9 mouse cellular contexts compared by ENCODE assay signal in genomic region chr2:74686301-74686987, GRCm38 (mm10). TPM values are rescaled to one million over a fixed set of nuclear protein-coding genes. Genes with fewer than 3 reads are reported as not detected.
DNase-seq lines count a peak whose midpoint lies in the region; ATAC-seq and TF ChIP-seq lines count a peak whose summit lies in the region.
"Had no signal": no experiment of that assay in that cellular context is flagged by ENCODE, and none has a peak within 500 bp of the region (broad histone marks: within the 10 kb centered on the region; RNA-seq: fewer than 3 reads in every experiment).

No protein-coding gene starts in this region.

- no peak overlapping the region for H3K4me2 ChIP-seq in intestine, postnatal 0 days (replicated peaks; ENCODE audit: low read depth)
- H3K4me2 ChIP-seq in liver, embryonic 14.5 days (ENCODE audit: low read depth), result no peak overlapping the region

- no peaks in the 10 kb centered on the region for H3K36me3 ChIP-seq in intestine, postnatal 0 days (ENCODE audit: control insufficient read depth, insufficient read depth)
- no peaks in the 10 kb centered on the region for H3K36me3 ChIP-seq in liver, embryonic 14.5 days (replicated peaks; ENCODE audit: control insufficient read depth, insufficient read depth, low read depth)

- ATAC-seq in intestine, postnatal 0 days, result no peak
- ATAC-seq in liver, embryonic 14.5 days (ENCODE audit: insufficient read depth), result no peak

- no peak for TF ChIP-seq EP300 in liver, embryonic 14.5 days (IDR thresholded peaks at IDR 0.05; ENCODE audit: low read depth)

- no peaks in the 10 kb centered on the region for H3K9me3 ChIP-seq in intestine, postnatal 0 days (ENCODE audit: control insufficient read depth)
- no peaks in the 10 kb centered on the region for H3K9me3 ChIP-seq in liver, embryonic 14.5 days (ENCODE audit: control insufficient read depth, low read length)

- no peak overlapping the region for H3K4me3 ChIP-seq in intestine, postnatal 0 days (ENCODE audit: low read depth, low read length)
- H3K4me3 ChIP-seq in liver, embryonic 14.5 days (ENCODE audit: insufficient read depth in 1 of 2, low read depth in 2 of 2, low read length in 2 of 2), result no peak overlapping the region

- H3K27me3 ChIP-seq in intestine, postnatal 0 days (replicated peaks; ENCODE audit: control insufficient read depth, insufficient read depth, low read length), result peaks cover 97% of the 10 kb centered on the region
- H3K27me3 ChIP-seq in liver, embryonic 14.5 days (ENCODE audit: control insufficient read depth, insufficient read depth, low read length), result peaks cover 97% of the 10 kb centered on the region

- 8% methylated on average over 17 of the region's 17 CpGs for WGBS in intestine, postnatal 0 days
- WGBS in liver, embryonic 14.5 days (ENCODE audit: insufficient replicate concordance), result 7% methylated on average over 17 of the region's 17 CpGs

- H3K27ac ChIP-seq in intestine, postnatal 0 days (ENCODE audit: low read depth, low read length), result no peak overlapping the region
- H3K27ac ChIP-seq in liver, embryonic 14.5 days, result no peak overlapping the region

- no peak overlapping the region for H3K9ac ChIP-seq in intestine, postnatal 0 days (ENCODE audit: low read depth, low read length)
- H3K9ac ChIP-seq in liver, embryonic 14.5 days (replicated peaks), result no peak overlapping the region

- H3K4me1 ChIP-seq in intestine, postnatal 0 days (replicated peaks; ENCODE audit: control insufficient read depth, insufficient read depth, low read length), result no peaks in the 10 kb centered on the region
- H3K4me1 ChIP-seq in liver, embryonic 14.5 days (replicated peaks; ENCODE audit: control insufficient read depth in 2 of 2, insufficient read depth in 2 of 2, low read length in 1 of 2), result no peaks in the 10 kb centered on the region

- peak; percentile 67; the same call in 1 of the 2 replicates for TF ChIP-seq CTCF in brain, embryonic 14.5 days (IDR thresholded peaks at IDR 0.05; ENCODE audit: borderline replicate concordance, extremely low read depth, insufficient read depth, insufficient read length)
- TF ChIP-seq CTCF in intestine, postnatal 0 days (IDR thresholded peaks at IDR 0.05; ENCODE audit: low read depth), result peak; percentile 74
- peak; percentile 32; the same call in 1 of the 2 replicates for TF ChIP-seq CTCF in liver, embryonic 14.5 days (IDR thresholded peaks at IDR 0.05; ENCODE audit: low read depth)

- peak; percentile 48 for DNase-seq in layer of hippocampus, adult 11-12 months (ENCODE audit: low spot score)
- DNase-seq in layer of hippocampus, adult 8-10 months (ENCODE audit: low spot score in 2 of 2), result no peak
- DNase-seq in ES-CJ7 (ENCODE audit: low read depth, low spot score), result peak; percentile 93
- peak; percentile 93 for DNase-seq in brain, embryonic 14.5 days (ENCODE audit: low read depth)
- DNase-seq in liver, embryonic 14.5 days (ENCODE audit: low read depth in 3 of 3, low spot score in 3 of 3), result no peak
- DNase-seq in right cerebral cortex, postnatal 25 days, result peak; percentile 19
- no peak for DNase-seq in frontal cortex, postnatal 25 days (ENCODE audit: low spot score in 2 of 2)

- TF ChIP-seq POLR2A in brain, embryonic 14.5 days (IDR thresholded peaks at IDR 0.05; ENCODE audit: borderline replicate concordance, extremely low read depth, insufficient read depth, insufficient read length, poor library complexity, severe bottlenecking), result no peak

RNA-seq across cellular contexts. Expression of gene Hoxd10, which starts 5.3 kb away (rescaled TPM):
- not detected for total RNA-seq in layer of hippocampus, adult 8-10 months (2022)
- 0.04 and 0.14 TPM in 2 replicates for polyA plus RNA-seq in brain, embryonic 14.5 days (2012; rRNA removed)
- polyA plus RNA-seq in intestine, postnatal 0 days (2015; fragmentation: Nextera tagmentation; extraction: Ambion mirVana), result 0.10 and 1.6 TPM in 2 replicates
- polyA plus RNA-seq in liver, embryonic 14.5 days (2012; rRNA removed), result 0.07 TPM in 1 of 2 replicates, not detected in the other
- polyA plus RNA-seq in liver, embryonic 14.5 days (2014; fragmentation: Nextera tagmentation; extraction: Ambion mirVana), result not detected in 2 replicates
- total RNA-seq: layer of hippocampus, postnatal 10 days had no signal

RNA-seq across cellular contexts. Expression of gene Hoxd11, which starts 7.1 kb away (rescaled TPM):
- not detected for total RNA-seq in layer of hippocampus, adult 8-10 months (2022)
- polyA plus RNA-seq in brain, embryonic 14.5 days (2012; rRNA removed), result 0.05 TPM in 1 of 2 replicates, not detected in the other
- polyA plus RNA-seq in intestine, postnatal 0 days (2015; fragmentation: Nextera tagmentation; extraction: Ambion mirVana), result 0.64 TPM in 1 of 2 replicates, not detected in the other
- 0.04 and 0.09 TPM in 2 replicates for polyA plus RNA-seq in liver, embryonic 14.5 days (2012; rRNA removed)
- polyA plus RNA-seq in liver, embryonic 14.5 days (2014; fragmentation: Nextera tagmentation; extraction: Ambion mirVana), result not detected in 2 replicates
- total RNA-seq: layer of hippocampus, postnatal 10 days had no signal

RNA-seq across cellular contexts. Expression of gene Hoxd9, which starts 11.1 kb away (rescaled TPM):
- total RNA-seq in layer of hippocampus, adult 8-10 months (2022), result not detected
- 0.19 and 0.36 TPM in 2 replicates for polyA plus RNA-seq in brain, embryonic 14.5 days (2012; rRNA removed)
- polyA plus RNA-seq in intestine, postnatal 0 days (2015; fragmentation: Nextera tagmentation; extraction: Ambion mirVana), result 0.64 and 1.6 TPM in 2 replicates
- 0.03 TPM in 1 of 2 replicates, not detected in the other for polyA plus RNA-seq in liver, embryonic 14.5 days (2012; rRNA removed)
- polyA plus RNA-seq in liver, embryonic 14.5 days (2014; fragmentation: Nextera tagmentation; extraction: Ambion mirVana), result not detected in 2 replicates
- total RNA-seq: layer of hippocampus, postnatal 10 days had no signal

RNA-seq across cellular contexts. Expression of gene Hoxd12, which starts 11.6 kb away (rescaled TPM):
- not detected for total RNA-seq in layer of hippocampus, adult 8-10 months (2022)
- polyA plus RNA-seq in brain, embryonic 14.5 days (2012; rRNA removed), result 0.05 TPM in 1 of 2 replicates, not detected in the other
- polyA plus RNA-seq in intestine, postnatal 0 days (2015; fragmentation: Nextera tagmentation; extraction: Ambion mirVana), result 0.12 TPM in 1 of 2 replicates, not detected in the other
- polyA plus RNA-seq in liver, embryonic 14.5 days (2012; rRNA removed), result 0.04 and 0.10 TPM in 2 replicates
- polyA plus RNA-seq in liver, embryonic 14.5 days (2014; fragmentation: Nextera tagmentation; extraction: Ambion mirVana), result not detected in 2 replicates
- total RNA-seq: layer of hippocampus, postnatal 10 days had no signal

RNA-seq across cellular contexts. Expression of gene Hoxd8, which starts 18.0 kb away (rescaled TPM):
- not detected for total RNA-seq in layer of hippocampus, adult 8-10 months (2022)
- polyA plus RNA-seq in brain, embryonic 14.5 days (2012; rRNA removed), result 0.73 and 1.6 TPM in 2 replicates
- 2.2 and 2.7 TPM in 2 replicates for polyA plus RNA-seq in intestine, postnatal 0 days (2015; fragmentation: Nextera tagmentation; extraction: Ambion mirVana)
- 0.02 and 0.04 TPM in 2 replicates for polyA plus RNA-seq in liver, embryonic 14.5 days (2012; rRNA removed)
- polyA plus RNA-seq in liver, embryonic 14.5 days (2014; fragmentation: Nextera tagmentation; extraction: Ambion mirVana), result 0.06 TPM in 1 of 2 replicates, not detected in the other

Comparison
In these comparisons a context has a peak if more than half of its experiments do, and no peak if none do; other contexts are left out.
1. DNase-seq: peak in layer of hippocampus, adult 11-12 months (single experiment), ES-CJ7 (single experiment), brain, embryonic 14.5 days (single experiment) and right cerebral cortex, postnatal 25 days (single experiment); none in layer of hippocampus, adult 8-10 months (0 of 2), liver, embryonic 14.5 days (0 of 3) and frontal cortex, postnatal 25 days (0 of 2).
2. Peak in every context shown above with its lines, with median percentiles within 50 percentile points of each other: CTCF ChIP-seq.